Mouse (Mus musculus) limb, embryonic 11.5 days (tissue): ENCODE measurements at regions not wholly inside any gene's neighbourhood (a gene's known extent, or its start where the extent isn't known, plus 50 kb on each side); places are given as distances from the start of the nearest gene placed in this dataset.

Source experiments
- ATAC-seq: fragments of 200-750 bp; cut with Nextera tagmentation; 2 replicates; pipeline ENCODE4 v1.8.0; 2017; ENCODE audit warnings: low read depth; ENCODE audit not compliant: insufficient number of reproducible peaks, low FRiP score, low TSS enrichment
- DNase-seq: peaks from one replicate; pipeline ENCODE4 v3.0.0-alpha.2; 2015; ENCODE audit warnings: low spot score
- H3K27ac ChIP-seq: fragments of 300-500 bp; sonication (generic); replicated peaks from 2 replicates; pipeline ENCODE4 v1.5.1; 2014; ENCODE audit warnings: low read depth, mild to moderate bottlenecking, low read length
- H3K27me3 ChIP-seq: fragments of 300-500 bp; sonication (generic); 2 replicates; pipeline ENCODE4 v1.6.1; 2014; ENCODE audit warnings: mild to moderate bottlenecking, low read length, mixed read lengths; ENCODE audit not compliant: control insufficient read depth, insufficient read depth
- H3K36me3 ChIP-seq: fragments of 300-500 bp; sonication (generic); 2 replicates; pipeline ENCODE4 v1.6.1; 2014; ENCODE audit warnings: mild to moderate bottlenecking, low read length, moderate library complexity, mixed read lengths; ENCODE audit not compliant: control insufficient read depth, insufficient read depth
- H3K4me1 ChIP-seq: fragments of 300-500 bp; sonication (generic); 2 replicates; pipeline ENCODE4 v1.6.1; 2014; ENCODE audit warnings: low read length, mixed read lengths; ENCODE audit not compliant: control insufficient read depth, insufficient read depth
- H3K4me2 ChIP-seq: fragments of 300-500 bp; sonication (generic); 2 replicates; pipeline ENCODE4 v1.6.1; 2014; ENCODE audit warnings: low read depth, mild to moderate bottlenecking, moderate library complexity; ENCODE audit not compliant: severe bottlenecking
- H3K4me3 ChIP-seq: fragments of 300-500 bp; sonication (generic); 2 replicates; pipeline ENCODE4 v1.5.1; 2014; ENCODE audit warnings: low read depth, low read length
- H3K9ac ChIP-seq: fragments of 300-500 bp; sonication (generic); 2 replicates; pipeline ENCODE4 v1.6.1; 2014; ENCODE audit warnings: mild to moderate bottlenecking, low read length
- H3K9me3 ChIP-seq: fragments of 300-500 bp; sonication (generic); 2 replicates; pipeline ENCODE4 v1.6.1; 2016; ENCODE audit warnings: low read length; ENCODE audit not compliant: control insufficient read depth
- WGBS: fragments of 180-500 bp; shearing (Covaris S2); extraction: QIAGEN DNeasy Blood & Tissue Kit; methylation state at CpG from one replicate; pipeline ENCODE4 v1.1.7; 2014; 5-methylcytosine and 5-hydroxymethylcytosine counted together

DNA sequence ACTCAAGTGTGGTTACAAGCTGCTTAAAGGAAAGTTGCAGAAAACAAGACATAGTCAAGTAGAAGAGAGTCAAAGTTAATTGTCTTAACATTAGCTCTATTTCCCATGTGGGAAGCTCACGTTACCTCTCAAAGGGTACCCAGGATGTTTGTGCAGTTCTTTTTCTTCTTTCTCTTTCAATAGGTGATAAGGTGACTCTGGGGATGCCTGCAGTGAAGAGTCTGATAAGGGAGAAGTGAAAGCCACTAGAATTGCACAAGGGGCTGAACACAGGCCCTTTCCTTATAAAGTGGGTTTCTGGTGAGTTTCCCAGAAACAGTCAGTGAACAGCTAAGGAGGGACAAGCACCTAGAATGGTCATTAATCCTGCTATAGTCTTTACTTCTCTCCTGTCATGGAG is 98.6 kb upstream of the Slc4a7 start:
- DNase-seq, result no peak
- Histone ChIP-seq H3K9me3 (no peaks in the 10 kb centered on the region), H3K4me3 (no peak overlapping the region), H3K4me1 (no peaks in the 10 kb centered on the region), H3K36me3 (no peaks in the 10 kb centered on the region), H3K9ac (no peak overlapping the region), H3K27ac (no peak overlapping the region), H3K4me2 (no peak overlapping the region), H3K27me3 (no peaks in the 10 kb centered on the region)
- WGBS, result 72% methylated on average over 1 of the region's 1 CpGs
- ATAC-seq, result no peak

- DNase-seq (no peak), ATAC-seq (no peak)
- Histone ChIP-seq H3K9me3 (no peaks in the 10 kb centered on the region), H3K27ac (no peak overlapping the region), H3K4me1 (no peaks in the 10 kb centered on the region), H3K4me2 (no peak overlapping the region), H3K36me3 (no peaks in the 10 kb centered on the region), H3K9ac (no peak overlapping the region), H3K27me3 (no peaks in the 10 kb centered on the region), H3K4me3 (no peak overlapping the region)
- WGBS, result 89% methylated on average over 3 of the region's 3 CpGs
Observed at GRCm38 (mm10) chr14:14607074-14607473, 95.0 kb upstream of the Slc4a7 start.

GRCm38 (mm10) chr14:14612245-14612644 is 89.8 kb upstream of the Slc4a7 start:
- no peaks in the 10 kb centered on the region for H3K4me1 ChIP-seq
- ATAC-seq, result no peak
- 59% methylated on average over 3 of the region's 3 CpGs for WGBS

GRCm38 (mm10) chr14:14620316-14620715 is 81.8 kb upstream of the Slc4a7 start:
- Histone ChIP-seq H3K9me3 (no peaks in the 10 kb centered on the region), H3K4me3 (no peak overlapping the region), H3K9ac (no peak overlapping the region), H3K27me3 (no peaks in the 10 kb centered on the region), H3K4me1 (no peaks in the 10 kb centered on the region), H3K27ac (no peak overlapping the region), H3K4me2 (no peak overlapping the region), H3K36me3 (no peaks in the 10 kb centered on the region)
- ATAC-seq (no peak), DNase-seq (no peak)
- WGBS, result 92% methylated on average over 5 of the region's 5 CpGs

More at GRCm38 (mm10) chr14:14612245-14612644, 89.8 kb upstream of the Slc4a7 start:
- Histone ChIP-seq H3K9me3 (no peaks in the 10 kb centered on the region), H3K4me3 (no peak overlapping the region), H3K9ac (no peak overlapping the region), H3K27ac (no peak overlapping the region), H3K36me3 (no peaks in the 10 kb centered on the region), H3K4me2 (no peak overlapping the region), H3K27me3 (no peaks in the 10 kb centered on the region)
- DNase-seq, result no peak

GRCm38 (mm10) chr14:14628673-14629072 is 73.4 kb upstream of the Slc4a7 start:
- no peak overlapping the region for H3K4me3 ChIP-seq
- H3K4me2 ChIP-seq, result no peak overlapping the region
- H3K9ac ChIP-seq, result no peak overlapping the region
- 67% methylated on average over 1 of the region's 1 CpGs for WGBS
- ATAC-seq (no peak), DNase-seq (no peak)
- H3K27me3 ChIP-seq, result no peaks in the 10 kb centered on the region
- H3K36me3 ChIP-seq, result no peaks in the 10 kb centered on the region
- no peak overlapping the region for H3K27ac ChIP-seq
- H3K9me3 ChIP-seq, result no peaks in the 10 kb centered on the region
- peaks cover 3% of the 10 kb centered on the region; the same call in 1 of the 2 replicates for H3K4me1 ChIP-seq

- no peak overlapping the region for H3K4me2 ChIP-seq
- H3K4me1 ChIP-seq, result peaks cover 3% of the 10 kb centered on the region; the same call in 1 of the 2 replicates
- H3K9ac ChIP-seq, result no peak overlapping the region
- H3K9me3 ChIP-seq, result no peaks in the 10 kb centered on the region
- DNase-seq (peak; percentile 21), ATAC-seq (no peak)
- no peaks in the 10 kb centered on the region for H3K36me3 ChIP-seq
- no peaks in the 10 kb centered on the region for H3K27me3 ChIP-seq
- WGBS, result 35% methylated on average over 6 of the region's 6 CpGs
- H3K27ac ChIP-seq, result no peak overlapping the region
- H3K4me3 ChIP-seq, result no peak overlapping the region
Observed at GRCm38 (mm10) chr14:14631750-14632149, 70.3 kb upstream of the Slc4a7 start.

DNA sequence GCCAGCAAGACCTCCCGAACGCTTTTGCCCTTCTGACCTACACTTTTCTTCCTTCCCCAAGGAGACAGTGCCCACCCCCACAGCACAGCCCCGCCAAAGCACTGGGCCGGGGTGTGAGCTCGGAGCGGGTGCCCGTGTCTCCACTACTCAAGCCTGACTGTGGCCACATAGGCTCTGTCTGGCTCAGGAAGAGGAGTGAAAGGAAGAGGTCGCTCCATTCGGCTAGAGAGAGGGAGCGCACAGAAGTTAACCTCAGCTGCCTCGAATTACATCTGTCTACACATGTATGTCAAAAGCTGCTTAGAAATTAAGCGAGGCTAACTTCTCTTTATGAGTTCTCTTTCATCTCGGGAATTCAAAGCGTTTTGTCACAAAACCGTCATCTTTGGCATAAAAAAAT is 69.6 kb upstream of the Slc4a7 start:
- Histone ChIP-seq H3K4me2 (peak overlapping the region; percentile 33), H3K27ac (no peak overlapping the region), H3K9me3 (no peaks in the 10 kb centered on the region), H3K4me3 (no peak overlapping the region), H3K4me1 (peaks cover 3% of the 10 kb centered on the region; the same call in 1 of the 2 replicates), H3K27me3 (no peaks in the 10 kb centered on the region), H3K9ac (no peak overlapping the region), H3K36me3 (no peaks in the 10 kb centered on the region)
- ATAC-seq (0 out of 2 replicates have a peak, but pooled peaks have one; percentile 18), DNase-seq (peak; percentile 46)
- under 1% methylated on average over 15 of the region's 15 CpGs for WGBS

DNA sequence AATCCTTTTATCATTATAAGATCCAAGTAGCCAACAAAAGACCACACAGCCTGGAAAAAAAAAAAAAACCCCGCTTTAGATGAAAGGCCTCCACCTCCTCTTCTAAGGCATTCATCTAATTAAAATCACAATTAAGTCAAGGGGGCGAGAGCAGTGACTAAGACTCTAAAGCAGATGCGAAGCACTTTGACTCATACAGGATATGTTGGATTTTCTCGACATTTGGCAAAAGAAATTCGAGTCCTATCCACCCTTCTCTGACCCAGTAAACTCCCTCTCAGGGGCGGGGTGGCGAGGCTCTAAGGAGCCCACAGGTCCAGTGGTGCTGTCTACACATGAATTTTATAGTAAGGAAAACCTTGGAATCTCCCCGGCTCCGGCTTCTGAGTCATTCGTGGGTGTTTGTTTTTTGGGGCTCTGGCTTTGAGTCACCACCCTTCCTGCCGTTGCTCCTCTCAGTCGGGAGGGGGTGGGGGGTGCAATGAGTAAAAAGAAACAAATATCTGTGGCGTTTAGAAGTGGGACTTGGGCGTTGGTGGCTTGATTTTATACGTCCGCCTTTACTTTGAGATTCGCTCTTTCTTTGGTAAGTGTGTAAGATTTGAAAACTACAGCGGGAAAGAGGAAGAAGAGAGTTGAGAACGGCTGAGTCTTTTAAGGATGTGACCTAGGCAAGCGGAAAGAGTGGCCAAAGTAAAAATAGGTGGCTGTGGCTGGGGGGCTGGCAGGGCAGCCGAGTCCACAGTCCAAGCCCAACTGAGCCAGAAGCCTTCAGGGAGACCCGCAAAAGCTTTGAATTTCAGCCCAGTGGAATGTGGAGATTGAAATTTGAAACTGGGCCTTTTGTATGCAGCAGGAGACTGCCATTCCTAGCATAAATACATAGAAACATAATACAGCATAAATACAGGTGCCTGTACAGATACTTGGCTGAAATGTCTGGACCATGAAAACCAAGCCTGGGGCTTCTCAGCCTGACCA is 68.8 kb upstream of the Slc4a7 start:
- H3K36me3 ChIP-seq, result no peaks in the 10 kb centered on the region
- no peak overlapping the region for H3K9ac ChIP-seq
- peak overlapping the region; percentile 33 for H3K4me2 ChIP-seq
- ATAC-seq, result peak; percentile 44; the same call in 1 of the 2 replicates
- peaks cover 3% of the 10 kb centered on the region; the same call in 1 of the 2 replicates for H3K4me1 ChIP-seq
- 5% methylated on average over 22 of the region's 22 CpGs for WGBS
- DNase-seq, result peak; percentile 55
- no peaks in the 10 kb centered on the region for H3K9me3 ChIP-seq
- no peaks in the 10 kb centered on the region for H3K27me3 ChIP-seq
- peak overlapping the region; percentile 15; the same call in 1 of the 2 replicates for H3K4me3 ChIP-seq
- no peak overlapping the region for H3K27ac ChIP-seq
